Mouse (Mus musculus) limb, embryonic 12.5 days (tissue): ENCODE data around the gene Bmpr1a. TPM values are rescaled to one million over a fixed set of nuclear protein-coding genes. Genes with fewer than 3 reads are reported as not detected.
"Not testable (repeated sequence)": the region's sequence is repeated elsewhere in the genome, so short reads cannot be mapped to it uniquely, and the experiment has no call there.

ENCODE experiments used
- ATAC-seq: fragments of 200-750 bp; cut with Nextera tagmentation; 2 replicates; pipeline ENCODE4 v1.8.0; 2017; ENCODE audit warnings: low read depth, moderate TSS enrichment; ENCODE audit not compliant: insufficient number of reproducible peaks, insufficient read depth, low FRiP score, low TSS enrichment
- H3K27ac ChIP-seq: fragments of 300-500 bp; sonication (generic); 2 replicates; pipeline ENCODE4 v1.5.1; 2016; ENCODE audit warnings: mild to moderate bottlenecking, moderate library complexity
- H3K27me3 ChIP-seq: fragments of 300-500 bp; sonication (generic); 2 replicates; pipeline ENCODE4 v1.6.1; 2016; ENCODE audit warnings: mild to moderate bottlenecking, moderate library complexity
- H3K36me3 ChIP-seq: fragments of 300-500 bp; sonication (generic); 2 replicates; pipeline ENCODE4 v1.6.1; 2016; ENCODE audit warnings: mild to moderate bottlenecking, moderate library complexity
- H3K4me1 ChIP-seq: fragments of 300-500 bp; sonication (generic); replicated peaks from 2 replicates; pipeline ENCODE4 v1.6.1; 2016
- H3K4me2 ChIP-seq: fragments of 300-500 bp; sonication (generic); 2 replicates; pipeline ENCODE4 v1.6.1; 2016; ENCODE audit warnings: mild to moderate bottlenecking, moderate library complexity
- H3K4me3 ChIP-seq: fragments of 300-500 bp; sonication (generic); replicated peaks from 2 replicates; pipeline ENCODE4 v1.5.1; 2016; ENCODE audit warnings: mild to moderate bottlenecking
- H3K9ac ChIP-seq: fragments of 300-500 bp; sonication (generic); replicated peaks from 2 replicates; pipeline ENCODE4 v1.6.1; 2016; ENCODE audit warnings: mild to moderate bottlenecking, moderate library complexity
- H3K9me3 ChIP-seq: fragments of 300-500 bp; sonication (generic); 2 replicates; pipeline ENCODE4 v1.6.1; 2016; ENCODE audit warnings: mild to moderate bottlenecking, moderate library complexity
- WGBS: fragments of 180-500 bp; shearing (Covaris S2); methylation state at CpG from one replicate; pipeline ENCODE4 v1.1.7; 2016; 5-methylcytosine and 5-hydroxymethylcytosine counted together
- polyA plus RNA-seq: library from polyadenylated mRNA; unstranded; fragments of >200 nt; fragmentation: Nextera tagmentation; extraction: Ambion mirVana; gene quantifications from 2 replicates; pipeline ENCODE4 v1.2.1, GENCODE M21; 2016

Bmpr1a gene
- polyA plus RNA-seq, 1 experiment from 2014 or later: 67.4 TPM

GRCm38 (mm10) chr14:34417501-34417900 is 85.6 kb downstream of the Bmpr1a start:
- WGBS: 86% methylated on average over 5 of the region's 5 CpGs
- no peak overlapping the region for H3K9ac ChIP-seq

GRCm38 (mm10) chr14:34416946-34417345 is 86.2 kb downstream of the Bmpr1a start:
- H3K27me3 ChIP-seq, ATAC-seq, H3K9me3 ChIP-seq, H3K9ac ChIP-seq, H3K4me3 ChIP-seq, H3K4me1 ChIP-seq, H3K4me2 ChIP-seq, H3K27ac ChIP-seq: not testable (repeated sequence)
- peaks cover 83% of the 10 kb centered on the region for H3K36me3 ChIP-seq
- 96% methylated on average over 4 of the region's 4 CpGs for WGBS

More at GRCm38 (mm10) chr14:34417501-34417900, 85.6 kb downstream of the Bmpr1a start:
- no peaks in the 10 kb centered on the region for H3K27me3 ChIP-seq
- no peak overlapping the region for H3K4me2 ChIP-seq
- H3K9me3 ChIP-seq: no peaks in the 10 kb centered on the region
- H3K4me3 ChIP-seq: no peak overlapping the region
- H3K4me1 ChIP-seq: no peaks in the 10 kb centered on the region
- H3K36me3 ChIP-seq: peaks cover 82% of the 10 kb centered on the region
- no peak overlapping the region for H3K27ac ChIP-seq
- ATAC-seq: no peak

DNA sequence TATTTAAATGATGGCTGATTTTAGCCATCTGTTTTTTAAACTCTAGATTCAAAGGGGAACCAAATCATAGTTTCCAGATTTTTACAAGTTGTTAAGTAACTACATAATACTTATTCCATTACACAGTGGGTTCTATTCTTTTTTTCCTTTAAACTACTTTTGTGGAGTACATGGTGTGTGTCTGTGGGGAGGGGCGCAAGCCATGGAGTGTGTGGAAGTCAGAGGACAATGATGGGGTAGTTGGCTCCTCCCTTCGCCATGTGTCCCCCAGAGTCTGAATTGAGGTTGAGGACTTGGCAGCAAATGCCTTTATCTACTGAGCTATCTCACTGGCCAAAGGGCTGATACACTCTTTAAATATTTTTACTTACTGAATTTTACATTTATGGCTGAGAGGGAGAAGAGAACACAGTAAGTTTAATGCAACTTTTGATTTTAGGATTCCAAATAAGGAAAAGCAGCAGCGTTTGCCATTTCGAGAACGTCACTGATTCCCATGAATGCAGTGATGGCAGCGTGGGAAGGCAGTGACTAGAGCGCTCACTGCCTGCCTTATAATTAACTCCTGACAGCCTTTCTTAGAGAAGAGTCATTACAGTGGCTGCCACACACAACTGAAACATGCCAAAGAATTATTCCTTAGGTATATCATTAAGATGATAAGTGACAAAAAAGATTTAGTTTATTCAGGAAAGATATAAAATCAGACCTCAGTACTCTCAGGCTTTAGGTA is 90.8 kb downstream of the Bmpr1a start:
- H3K9me3 ChIP-seq: no peaks in the 10 kb centered on the region
- H3K9ac ChIP-seq: no peak overlapping the region
- no peak overlapping the region for H3K27ac ChIP-seq
- H3K4me3 ChIP-seq: no peak overlapping the region
- H3K4me2 ChIP-seq: no peak overlapping the region
- peaks cover 83% of the 10 kb centered on the region for H3K36me3 ChIP-seq
- H3K27me3 ChIP-seq: no peaks in the 10 kb centered on the region
- no peaks in the 10 kb centered on the region for H3K4me1 ChIP-seq
- no peak for ATAC-seq
- WGBS: 91% methylated on average over 7 of the region's 7 CpGs

- Histone ChIP-seq H3K9me3 (no peaks in the 10 kb centered on the region), H3K4me1 (no peaks in the 10 kb centered on the region), H3K27ac (no peak overlapping the region), H3K9ac (no peak overlapping the region), H3K27me3 (no peaks in the 10 kb centered on the region), H3K4me3 (no peak overlapping the region), H3K4me2 (no peak overlapping the region), H3K36me3 (peaks cover 93% of the 10 kb centered on the region)
- over 99% methylated on average over 6 of the region's 6 CpGs for WGBS
- ATAC-seq: no peak
Measured at GRCm38 (mm10) chr14:34410716-34411115, 92.4 kb downstream of the Bmpr1a start.

DNA sequence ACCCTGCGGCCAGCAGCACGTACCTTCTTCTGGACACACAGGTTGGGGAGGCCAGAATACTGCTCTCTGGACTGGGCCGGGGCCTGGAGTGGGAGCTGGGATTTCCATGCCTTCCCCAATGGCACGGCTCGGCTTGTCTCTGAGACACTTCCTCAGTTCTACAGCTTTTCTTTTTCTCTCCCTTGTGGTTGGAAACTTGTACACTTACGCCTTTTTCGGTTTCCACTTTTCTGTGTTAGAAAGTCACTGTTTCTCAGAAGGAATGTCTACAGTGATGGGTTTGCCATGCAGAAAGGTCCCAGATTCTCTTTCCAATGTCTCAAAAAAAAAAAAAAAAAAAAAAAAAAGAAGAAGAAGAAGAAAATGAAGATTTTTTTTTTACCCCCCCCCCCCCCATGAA is 99.7 kb downstream of the Bmpr1a start:
- H3K36me3 ChIP-seq: peaks cover 87% of the 10 kb centered on the region
- 94% methylated on average over 7 of the region's 7 CpGs for WGBS

DNA sequence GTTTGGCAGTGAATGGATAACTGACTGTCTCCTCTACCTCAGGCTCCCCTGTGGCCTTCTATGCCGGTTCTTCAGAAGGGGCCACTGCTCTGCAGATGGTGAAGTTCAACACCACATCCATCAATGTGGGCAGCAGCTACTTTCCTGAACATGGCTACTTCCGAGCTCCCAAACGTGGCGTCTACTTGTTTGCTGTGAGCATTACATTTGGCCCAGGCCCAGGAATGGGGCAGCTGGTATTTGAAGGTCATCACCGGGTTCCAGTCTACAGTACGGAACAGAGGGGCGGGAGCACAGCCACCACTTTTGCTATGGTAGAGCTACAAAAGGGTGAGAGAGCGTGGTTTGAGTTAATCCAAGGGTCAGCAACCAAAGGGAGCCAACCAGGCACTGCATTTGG is 100.3 kb downstream of the Bmpr1a start:
- peaks cover 87% of the 10 kb centered on the region for H3K36me3 ChIP-seq
- H3K9ac ChIP-seq: no peak overlapping the region
- peaks cover 11% of the 10 kb centered on the region for H3K9me3 ChIP-seq
- ATAC-seq: no peak
- 90% methylated on average over 8 of the region's 8 CpGs for WGBS
- H3K4me3 ChIP-seq: no peak overlapping the region
- no peak overlapping the region for H3K27ac ChIP-seq
- no peaks in the 10 kb centered on the region for H3K4me1 ChIP-seq
- H3K4me2 ChIP-seq: no peak overlapping the region
- H3K27me3 ChIP-seq: no peaks in the 10 kb centered on the region

More for the DNA sequence above, 99.7 kb downstream of the Bmpr1a start:
- no peak for ATAC-seq
- Histone ChIP-seq H3K4me3 (no peak overlapping the region), H3K4me1 (no peaks in the 10 kb centered on the region), H3K9me3 (peaks cover 11% of the 10 kb centered on the region), H3K4me2 (no peak overlapping the region), H3K27me3 (no peaks in the 10 kb centered on the region), H3K27ac (no peak overlapping the region), H3K9ac (no peak overlapping the region)

GRCm38 (mm10) chr14:34401135-34401534 is 102.0 kb downstream of the Bmpr1a start:
- ATAC-seq: no peak
- Histone ChIP-seq H3K4me1 (no peaks in the 10 kb centered on the region), H3K27me3 (no peaks in the 10 kb centered on the region), H3K4me2 (no peak overlapping the region), H3K9ac (no peak overlapping the region), H3K36me3 (peaks cover 75% of the 10 kb centered on the region), H3K27ac (no peak overlapping the region), H3K4me3 (no peak overlapping the region), H3K9me3 (peaks cover 11% of the 10 kb centered on the region)
- 49% methylated on average over 6 of the region's 6 CpGs for WGBS

DNA sequence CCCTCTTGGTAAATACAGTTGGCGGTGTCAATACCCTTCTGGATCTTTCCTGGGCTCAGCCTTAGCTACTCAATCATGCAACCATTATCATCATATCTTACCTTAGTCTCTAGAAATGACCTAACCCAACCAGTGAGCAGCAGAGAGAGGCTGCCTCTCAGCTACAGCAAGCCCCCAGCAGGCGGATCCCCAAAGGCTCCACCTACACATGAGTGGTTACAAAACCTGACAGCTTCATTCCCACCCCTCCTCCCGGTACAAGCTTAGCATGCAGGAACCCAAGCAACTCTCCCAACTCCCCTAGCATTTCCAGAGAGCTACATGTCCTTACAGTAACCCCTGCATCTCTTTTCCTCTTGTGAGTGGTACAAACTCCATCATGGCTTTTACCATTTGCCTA is 103.1 kb downstream of the Bmpr1a start:
- ATAC-seq: no peak
- Histone ChIP-seq H3K9me3 (peaks cover 11% of the 10 kb centered on the region), H3K36me3 (peaks cover 64% of the 10 kb centered on the region), H3K4me2 (no peak overlapping the region), H3K4me1 (no peaks in the 10 kb centered on the region), H3K9ac (no peak overlapping the region), H3K4me3 (no peak overlapping the region), H3K27me3 (no peaks in the 10 kb centered on the region), H3K27ac (no peak overlapping the region)
- WGBS: 92% methylated on average over 3 of the region's 3 CpGs

GRCm38 (mm10) chr14:34399301-34399700 is 103.8 kb downstream of the Bmpr1a start:
- H3K9ac ChIP-seq: no peak overlapping the region
- no peak for ATAC-seq
- no peak overlapping the region for H3K4me3 ChIP-seq
- no peak overlapping the region for H3K27ac ChIP-seq
- no peaks in the 10 kb centered on the region for H3K27me3 ChIP-seq
- H3K4me2 ChIP-seq: no peak overlapping the region
- peaks cover 57% of the 10 kb centered on the region for H3K36me3 ChIP-seq
- H3K9me3 ChIP-seq: peaks cover 11% of the 10 kb centered on the region
- 97% methylated on average over 6 of the region's 6 CpGs for WGBS
- no peaks in the 10 kb centered on the region for H3K4me1 ChIP-seq

DNA sequence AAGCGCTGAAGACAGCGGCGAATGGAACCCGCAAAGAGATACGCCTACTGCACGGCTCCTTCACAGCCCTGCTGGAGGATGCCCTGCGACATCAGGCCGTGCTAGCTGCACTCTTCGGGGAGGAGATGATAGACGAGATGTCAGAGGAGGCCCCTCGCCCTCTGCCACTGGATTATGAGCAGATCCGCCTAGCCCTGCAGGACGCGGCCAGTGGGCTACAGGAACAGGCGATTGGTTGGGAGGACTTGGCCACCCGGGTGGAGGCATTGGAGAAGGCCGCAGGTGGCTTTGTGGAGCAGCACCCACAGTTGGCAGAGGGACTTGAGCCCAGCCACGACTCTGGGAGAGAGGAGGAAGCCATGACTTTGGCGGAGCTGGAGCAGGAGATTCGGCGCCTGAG is 104.2 kb downstream of the Bmpr1a start:
- Histone ChIP-seq H3K36me3 (peaks cover 55% of the 10 kb centered on the region), H3K4me1 (no peaks in the 10 kb centered on the region), H3K9me3 (peaks cover 11% of the 10 kb centered on the region), H3K9ac (no peak overlapping the region), H3K27ac (no peak overlapping the region), H3K4me2 (no peak overlapping the region), H3K27me3 (no peaks in the 10 kb centered on the region), H3K4me3 (no peak overlapping the region)
- WGBS: 90% methylated on average over 21 of the region's 21 CpGs
- no peak for ATAC-seq

DNA sequence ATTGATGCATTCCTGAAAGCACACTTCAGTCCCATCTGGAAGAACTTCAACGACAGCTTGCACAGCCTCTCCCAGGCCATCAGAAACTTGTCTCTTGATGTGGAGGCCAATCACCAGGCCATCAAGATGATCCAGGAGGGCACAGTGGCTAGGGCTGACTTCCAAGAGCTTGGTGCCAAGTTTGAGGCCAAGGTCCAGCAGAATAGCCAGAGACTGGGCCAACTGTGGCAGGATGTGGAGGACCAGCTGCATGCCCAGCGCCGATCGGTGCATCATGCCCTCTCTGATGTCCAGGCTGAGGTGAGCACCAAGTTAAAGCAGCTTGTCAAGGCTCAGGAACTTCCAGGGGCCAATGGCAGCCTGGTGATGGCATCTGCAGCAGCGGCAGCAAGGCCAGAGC is 105.3 kb downstream of the Bmpr1a start:
- Histone ChIP-seq H3K4me2 (no peak overlapping the region), H3K9me3 (peaks cover 11% of the 10 kb centered on the region), H3K36me3 (peaks cover 47% of the 10 kb centered on the region), H3K4me1 (no peaks in the 10 kb centered on the region), H3K27ac (no peak overlapping the region), H3K9ac (no peak overlapping the region), H3K4me3 (no peak overlapping the region), H3K27me3 (no peaks in the 10 kb centered on the region)
- 90% methylated on average over 5 of the region's 5 CpGs for WGBS
- no peak for ATAC-seq

DNA sequence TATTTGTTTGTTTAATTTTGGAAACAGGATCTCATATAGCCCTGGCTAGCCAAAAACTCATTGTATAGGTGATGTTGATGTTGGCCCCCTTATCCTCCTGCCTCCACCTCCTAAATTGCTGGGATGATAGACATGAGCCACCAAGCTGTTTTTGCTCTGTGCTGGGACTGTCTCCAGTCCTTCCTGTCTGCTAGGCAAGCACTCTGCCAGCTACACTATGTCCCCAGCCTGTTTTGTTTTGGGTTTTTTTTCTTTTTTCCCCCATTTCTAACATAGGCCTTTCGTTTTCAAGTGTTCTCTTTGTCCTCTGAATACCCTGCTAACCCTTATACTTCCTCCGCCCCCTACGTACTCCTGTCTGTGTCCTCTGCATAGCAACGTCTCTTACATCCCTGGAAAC is 109.8 kb downstream of the Bmpr1a start:
- ATAC-seq: no peak
- WGBS: 84% methylated on average over 4 of the region's 4 CpGs
- no peak overlapping the region for H3K9ac ChIP-seq

More for the DNA sequence above, 109.8 kb downstream of the Bmpr1a start:
- H3K9me3 ChIP-seq: peaks cover 8% of the 10 kb centered on the region; the same call in 1 of the 2 replicates
- H3K4me3 ChIP-seq: no peak overlapping the region
- H3K27ac ChIP-seq: no peak overlapping the region
- no peaks in the 10 kb centered on the region for H3K4me1 ChIP-seq
- H3K36me3 ChIP-seq: peaks cover 10% of the 10 kb centered on the region
- no peaks in the 10 kb centered on the region for H3K27me3 ChIP-seq
- no peak overlapping the region for H3K4me2 ChIP-seq
